Mouse (Mus musculus) cerebellum, adult 2 months (tissue): Measurements from ENCODE around the gene Smim27.

ENCODE experiments used
- CTCF ChIP-seq: fragments of 200-500 bp; IDR thresholded peaks from 2 replicates; pipeline ENCODE4 v1.5.1; 2011; ENCODE audit warnings: low read depth, mild to moderate bottlenecking, control low read depth, low read length, moderate library complexity, borderline replicate concordance; ENCODE audit not compliant: insufficient read depth
- POLR2A ChIP-seq: fragments of 200-500 bp; IDR thresholded peaks from 2 replicates; pipeline ENCODE4 v1.6.1; 2011; ENCODE audit warnings: low read length, control low read depth, borderline replicate concordance; ENCODE audit not compliant: insufficient read depth

DNA sequence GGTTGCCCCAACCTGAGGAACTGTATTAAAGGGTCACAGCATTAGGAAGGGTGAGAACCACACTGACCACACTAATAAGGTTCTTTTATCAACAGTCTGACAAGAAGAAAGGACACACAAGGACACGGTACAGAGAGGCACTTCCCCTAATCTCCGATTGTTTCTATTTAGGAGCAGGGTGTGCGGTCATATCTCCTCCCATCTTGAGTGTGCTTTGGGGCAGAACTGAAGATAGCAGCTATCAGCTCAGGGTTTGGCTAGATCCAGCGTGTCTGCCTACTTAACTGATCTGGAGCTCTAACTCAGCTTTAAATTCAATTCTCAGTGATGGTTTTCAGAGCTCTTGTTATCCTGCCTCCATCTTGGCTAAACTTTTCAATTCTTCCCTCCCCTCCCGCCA lies 29.8 kb downstream of the Smim27 start:
- TF ChIP-seq POLR2A (no peak), CTCF (no peak)
